Mouse (Mus musculus) stomach, embryonic 16.5 days (tissue): ENCODE results near the gene Gabbr2. TPM values are rescaled to one million over a fixed set of nuclear protein-coding genes. Genes with fewer than 3 reads are reported as not detected.

ENCODE experiments used
- ATAC-seq: fragments of 200-750 bp; cut with Nextera tagmentation; 2 replicates; pipeline ENCODE4 v1.8.0; 2017; ENCODE audit warnings: moderate number of reproducible peaks, moderate TSS enrichment; ENCODE audit not compliant: insufficient read depth, low FRiP score
- H3K27ac ChIP-seq: fragments of 300-500 bp; sonication (generic); 2 replicates; pipeline ENCODE4 v1.5.1; 2014; ENCODE audit warnings: low read length
- H3K27me3 ChIP-seq: fragments of 300-500 bp; sonication (generic); 2 replicates; pipeline ENCODE4 v1.6.1; 2014; ENCODE audit warnings: low read length, control low read depth, mixed read lengths; ENCODE audit not compliant: control insufficient read depth, insufficient read depth
- H3K36me3 ChIP-seq: fragments of 300-500 bp; sonication (generic); 2 replicates; pipeline ENCODE4 v1.6.1; 2014; ENCODE audit warnings: low read length; ENCODE audit not compliant: control insufficient read depth, insufficient read depth
- H3K4me1 ChIP-seq: fragments of 300-500 bp; sonication (generic); 2 replicates; pipeline ENCODE4 v1.6.1; 2014; ENCODE audit warnings: low read length, control low read depth, mixed read lengths; ENCODE audit not compliant: control insufficient read depth, insufficient read depth
- H3K4me2 ChIP-seq: fragments of 300-500 bp; sonication (generic); 2 replicates; pipeline ENCODE4 v1.6.1; 2014; ENCODE audit warnings: low read depth, low read length, mixed read lengths
- H3K4me3 ChIP-seq: fragments of 300-500 bp; sonication (generic); replicated peaks from 2 replicates; pipeline ENCODE4 v1.5.1; 2014; ENCODE audit warnings: mild to moderate bottlenecking, low read length
- H3K9ac ChIP-seq: fragments of 300-500 bp; sonication (generic); 2 replicates; pipeline ENCODE4 v1.6.1; 2014; ENCODE audit warnings: low read length
- H3K9me3 ChIP-seq: fragments of 300-500 bp; sonication (generic); replicated peaks from 2 replicates; pipeline ENCODE4 v1.6.1; 2016; ENCODE audit warnings: low read length, control low read depth; ENCODE audit not compliant: control insufficient read depth
- WGBS: fragments of 180-500 bp; shearing (Covaris S2); extraction: QIAGEN DNeasy Blood & Tissue Kit; methylation state at CpG from one replicate; pipeline ENCODE4 v1.1.7; 2014; 5-methylcytosine and 5-hydroxymethylcytosine counted together
- polyA plus RNA-seq: library from polyadenylated mRNA; unstranded; fragments of >200 nt; fragmentation: Nextera tagmentation; extraction: Ambion mirVana; gene quantifications from 2 replicates; pipeline ENCODE4 v1.2.1, GENCODE M21; 2015

Gabbr2 gene
- polyA plus RNA-seq, 1 experiment from 2014 or later = 0.10 TPM

GRCm38 (mm10) chr4:47022804-47023603 is 31.3 kb upstream of the Gabbr2 start:
- Histone ChIP-seq H3K9me3 (no peaks in the 10 kb centered on the region), H3K36me3 (no peaks in the 10 kb centered on the region), H3K4me2 (no peak overlapping the region), H3K27ac (no peak overlapping the region), H3K27me3 (no peaks in the 10 kb centered on the region), H3K4me3 (no peak overlapping the region), H3K4me1 (no peaks in the 10 kb centered on the region), H3K9ac (no peak overlapping the region)
- ATAC-seq = no peak
- WGBS = 67% methylated on average over 10 of the region's 10 CpGs

GRCm38 (mm10) chr4:47020563-47020962 is 28.9 kb upstream of the Gabbr2 start:
- H3K36me3 ChIP-seq = no peaks in the 10 kb centered on the region
- H3K4me2 ChIP-seq = no peak overlapping the region
- H3K9ac ChIP-seq = no peak overlapping the region
- no peaks in the 10 kb centered on the region for H3K9me3 ChIP-seq
- H3K27me3 ChIP-seq = no peaks in the 10 kb centered on the region
- no peak for ATAC-seq
- H3K4me1 ChIP-seq = no peaks in the 10 kb centered on the region
- 19% methylated on average over 5 of the region's 5 CpGs for WGBS
- H3K27ac ChIP-seq = no peak overlapping the region
- H3K4me3 ChIP-seq = no peak overlapping the region

GRCm38 (mm10) chr4:47015156-47015555 is 23.5 kb upstream of the Gabbr2 start:
- ATAC-seq = no peak
- WGBS = 25% methylated on average over 3 of the region's 3 CpGs
- H3K4me3 ChIP-seq = no peak overlapping the region
- no peak overlapping the region for H3K4me2 ChIP-seq
- no peaks in the 10 kb centered on the region for H3K9me3 ChIP-seq
- H3K27ac ChIP-seq = no peak overlapping the region
- no peaks in the 10 kb centered on the region for H3K27me3 ChIP-seq
- H3K4me1 ChIP-seq = peaks cover 9% of the 10 kb centered on the region; the same call in 1 of the 2 replicates
- no peaks in the 10 kb centered on the region for H3K36me3 ChIP-seq
- no peak overlapping the region for H3K9ac ChIP-seq

GRCm38 (mm10) chr4:47012476-47012875 is 20.8 kb upstream of the Gabbr2 start:
- Histone ChIP-seq H3K4me1 (peaks cover 9% of the 10 kb centered on the region; the same call in 1 of the 2 replicates), H3K9me3 (no peaks in the 10 kb centered on the region), H3K27ac (no peak overlapping the region), H3K4me2 (no peak overlapping the region), H3K9ac (no peak overlapping the region), H3K4me3 (no peak overlapping the region), H3K36me3 (no peaks in the 10 kb centered on the region), H3K27me3 (no peaks in the 10 kb centered on the region)
- 45% methylated on average over 10 of the region's 10 CpGs for WGBS
- ATAC-seq = no peak

DNA sequence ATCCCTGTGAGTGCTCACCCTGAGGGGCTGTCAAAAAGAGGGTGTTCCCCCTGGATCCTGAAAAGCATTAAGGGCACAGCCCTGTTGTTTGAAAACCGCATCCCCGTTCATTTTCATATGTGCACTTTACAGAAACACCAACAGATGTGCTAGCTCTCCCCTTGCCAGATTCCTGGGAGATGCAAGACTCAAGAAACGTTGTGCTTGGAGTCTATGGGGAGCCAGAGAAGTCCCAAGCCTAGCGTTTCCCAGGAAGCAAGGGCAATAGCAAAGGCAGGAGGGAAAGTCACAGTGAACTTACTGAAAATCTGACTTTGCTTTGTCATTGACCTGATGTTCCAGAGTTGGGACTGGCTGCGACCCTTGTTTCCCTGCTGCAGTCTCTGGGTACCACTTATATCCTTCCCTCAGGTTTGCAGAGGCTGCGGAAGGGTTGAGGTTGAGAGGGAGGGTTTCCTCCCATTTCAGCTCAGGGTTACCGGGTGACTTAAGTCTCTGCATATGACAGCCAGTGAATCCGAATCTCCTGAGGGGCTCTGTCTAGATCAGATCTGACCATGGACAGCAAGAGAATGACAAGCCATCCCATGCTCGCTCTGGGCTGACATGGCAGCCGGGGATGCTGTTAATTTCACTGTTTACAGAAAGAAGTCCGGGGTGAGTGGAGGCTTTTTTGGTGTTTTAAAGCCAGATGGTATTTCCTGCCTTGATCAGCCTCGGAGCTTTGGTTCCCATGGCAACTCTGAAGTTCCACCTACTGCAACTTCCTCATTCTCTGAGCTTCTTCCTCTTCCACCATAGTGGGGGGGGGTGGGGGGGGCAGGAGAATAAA is 18.9 kb upstream of the Gabbr2 start:
- 36% methylated on average over 12 of the region's 12 CpGs for WGBS
- no peak for ATAC-seq
- peaks cover 9% of the 10 kb centered on the region; the same call in 1 of the 2 replicates for H3K4me1 ChIP-seq
- H3K9ac ChIP-seq = no peak overlapping the region
- no peaks in the 10 kb centered on the region for H3K27me3 ChIP-seq
- H3K27ac ChIP-seq = no peak overlapping the region
- no peaks in the 10 kb centered on the region for H3K36me3 ChIP-seq
- no peak overlapping the region for H3K4me3 ChIP-seq
- H3K4me2 ChIP-seq = peak overlapping the region; percentile 25
- H3K9me3 ChIP-seq = no peaks in the 10 kb centered on the region

GRCm38 (mm10) chr4:47000626-47001395 is 9.1 kb upstream of the Gabbr2 start:
- Histone ChIP-seq H3K9me3 (no peaks in the 10 kb centered on the region), H3K27me3 (no peaks in the 10 kb centered on the region), H3K4me3 (no peak overlapping the region), H3K27ac (no peak overlapping the region), H3K4me2 (no peak overlapping the region), H3K9ac (no peak overlapping the region), H3K4me1 (no peaks in the 10 kb centered on the region), H3K36me3 (no peaks in the 10 kb centered on the region)
- 56% methylated on average over 8 of the region's 8 CpGs for WGBS
- ATAC-seq = no peak

DNA sequence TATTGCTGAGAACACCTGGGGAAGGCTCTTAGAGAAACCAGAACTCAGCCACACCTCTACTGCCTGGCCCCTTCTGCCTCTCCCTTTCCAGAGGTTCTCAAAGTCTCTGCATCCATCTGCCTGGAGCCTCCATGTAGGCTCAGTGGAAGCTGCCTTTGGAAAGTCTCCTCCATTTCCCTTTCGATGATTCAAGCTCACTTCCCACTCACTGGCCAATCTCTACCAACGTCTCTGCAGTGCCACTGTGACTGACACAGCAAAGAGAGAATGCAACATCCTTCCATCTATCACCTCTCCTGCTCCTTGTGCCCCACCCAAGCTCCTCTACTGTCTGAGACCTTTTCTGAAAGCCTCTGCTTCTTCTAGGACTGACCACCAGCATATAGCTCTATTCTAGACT is 6.3 kb upstream of the Gabbr2 start:
- Histone ChIP-seq H3K4me3 (no peak overlapping the region), H3K27me3 (peaks cover 10% of the 10 kb centered on the region; the same call in 1 of the 2 replicates), H3K4me2 (no peak overlapping the region), H3K27ac (no peak overlapping the region), H3K9ac (no peak overlapping the region), H3K36me3 (no peaks in the 10 kb centered on the region), H3K9me3 (no peaks in the 10 kb centered on the region), H3K4me1 (no peaks in the 10 kb centered on the region)
- WGBS = 88% methylated on average over 2 of the region's 2 CpGs
- ATAC-seq = no peak

GRCm38 (mm10) chr4:46992827-46993473 is 1.3 kb upstream of the Gabbr2 start:
- no peak for ATAC-seq
- peaks cover 57% of the 10 kb centered on the region for H3K27me3 ChIP-seq
- no peak overlapping the region for H3K4me3 ChIP-seq
- no peaks in the 10 kb centered on the region for H3K36me3 ChIP-seq
- H3K9ac ChIP-seq = no peak overlapping the region
- no peaks in the 10 kb centered on the region for H3K9me3 ChIP-seq
- WGBS = 3% methylated on average over 8 of the region's 8 CpGs
- peaks cover 4% of the 10 kb centered on the region for H3K4me1 ChIP-seq
- no peak overlapping the region for H3K27ac ChIP-seq
- H3K4me2 ChIP-seq = no peak overlapping the region
